Comparison of ENCODE assay signal across 10 mouse cellular contexts in genomic region chr1:136260635-136261238, GRCm38 (mm10). TPM values are rescaled to one million over a fixed set of nuclear protein-coding genes. Genes with fewer than 3 reads are reported as not detected.
A peak's percentile ranks its signal among the peaks of the same experiment; 100 is the strongest.
DNase-seq lines count a peak whose midpoint lies in the region; ATAC-seq lines count a peak whose summit lies in the region.
"Had no signal": no experiment of that assay in that cellular context is flagged by ENCODE, and none has a peak within 500 bp of the region (broad histone marks: within the 10 kb centered on the region; RNA-seq: fewer than 3 reads in every experiment).

Gene Gpr25, minus strand, starts transcription at chr1:136260873.

- no peaks in the 10 kb centered on the region for H3K9me3 ChIP-seq in heart, embryonic 12.5 days (replicated peaks)
- H3K9me3 ChIP-seq in liver, embryonic 13.5 days (replicated peaks), result no peaks in the 10 kb centered on the region

- 0 out of 2 replicates have a peak, but pooled peaks have one; percentile 10 for ATAC-seq in heart, embryonic 12.5 days (ENCODE audit: insufficient number of reproducible peaks, low FRiP score)
- 0 out of 2 replicates have a peak, but pooled peaks have one; percentile 20 for ATAC-seq in liver, embryonic 13.5 days (ENCODE audit: low read depth)

- H3K27me3 ChIP-seq in heart, embryonic 12.5 days (replicated peaks), result peaks cover 82% of the 10 kb centered on the region
- H3K27me3 ChIP-seq in liver, embryonic 13.5 days, result peaks cover 88% of the 10 kb centered on the region

- DNase-seq in heart, adult 18-20 months, result no peak
- DNase-seq in thymus, postnatal 4 days, result peak; percentile 32
- DNase-seq in thymus, adult 18-20 months, result no peak
- DNase-seq in liver, embryonic 13.5 days, result no peak
- DNase-seq in MN1 (ENCODE audit: low spot score), result no peak
- DNase-seq in left cerebral cortex, adult 8-10 months (ENCODE audit: low spot score in 2 of 2), result no peak
- DNase-seq in layer of hippocampus, adult 18-20 months (ENCODE audit: low spot score in 2 of 2), result no peak

- peak within 1 kb of the TSS; percentile 99 for H3K4me2 ChIP-seq in heart, embryonic 12.5 days
- peak within 1 kb of the TSS; percentile 66 for H3K4me2 ChIP-seq in liver, embryonic 13.5 days

- no peak within 1 kb of the TSS for H3K27ac ChIP-seq in heart, embryonic 12.5 days (ENCODE audit: poor library complexity, severe bottlenecking)
- H3K27ac ChIP-seq in liver, embryonic 13.5 days, result no peak within 1 kb of the TSS

- H3K4me1 ChIP-seq in heart, embryonic 12.5 days (replicated peaks), result peaks cover 20% of the 10 kb centered on the region
- H3K4me1 ChIP-seq in liver, embryonic 13.5 days (replicated peaks), result peaks cover 15% of the 10 kb centered on the region

- peak within 1 kb of the TSS; percentile 72 for H3K9ac ChIP-seq in heart, embryonic 12.5 days
- no peak within 1 kb of the TSS for H3K9ac ChIP-seq in liver, embryonic 13.5 days

- H3K4me3 ChIP-seq in heart, embryonic 12.5 days, result peak within 1 kb of the TSS; percentile 60
- H3K4me3 ChIP-seq in liver, embryonic 13.5 days (replicated peaks), result peak within 1 kb of the TSS; percentile 49

- H3K36me3 ChIP-seq in heart, embryonic 12.5 days, result no peaks in the 10 kb centered on the region
- H3K36me3 ChIP-seq in liver, embryonic 13.5 days, result no peaks in the 10 kb centered on the region

- 8% methylated on average over 28 of the region's 28 CpGs for WGBS in heart, embryonic 12.5 days
- WGBS in liver, embryonic 13.5 days (ENCODE audit: insufficient replicate concordance), result 10% methylated on average over 28 of the region's 28 CpGs

RNA-seq across cellular contexts. Expression of gene Gpr25, which starts in this region (rescaled TPM):
- polyA plus RNA-seq in heart, embryonic 12.5 days (2016; fragmentation: Nextera tagmentation; extraction: Ambion mirVana), result not detected in 2 replicates
- not detected for total RNA-seq in heart, adult 18-20 months (2021)
- not detected in 2 replicates for polyA plus RNA-seq in liver, embryonic 13.5 days (2015; fragmentation: Nextera tagmentation; extraction: Ambion mirVana)
- total RNA-seq in left cerebral cortex, adult 8-10 months (2022), result 1 to 10 TPM; 5.1 to 7.4 (median 5.8) TPM
- 1 to 10 TPM; 3.7 to 4.2 TPM for total RNA-seq in layer of hippocampus, adult 18-20 months (2021)
- total RNA-seq: gastrocnemius, adult 8-10 months; MEL had no signal

Comparison
In these comparisons a context has a peak if more than half of its experiments do, and no peak if none do; other contexts are left out.
1. RNA of gene Gpr25 (total RNA-seq): 5.1 to 7.4 TPM in left cerebral cortex, adult 8-10 months and 3.7 to 4.2 TPM in layer of hippocampus, adult 18-20 months; not detected in heart, adult 18-20 months; every median in the first group is over 4 times any median in the second.
2. Peak in ATAC-seq, H3K4me3 ChIP-seq, H3K9ac ChIP-seq and H3K4me2 ChIP-seq in heart, embryonic 12.5 days; RNA of the gene not detected or under 1 TPM.
3. Peak in ATAC-seq, H3K4me3 ChIP-seq and H3K4me2 ChIP-seq in liver, embryonic 13.5 days; RNA of the gene not detected or under 1 TPM.